Mouse (Mus musculus): ENCODE measurements around the gene Slc22a4. TPM values are rescaled to one million over a fixed set of nuclear protein-coding genes. Genes with fewer than 3 reads are reported as not detected.
"Not testable (repeated sequence)": the region's sequence is repeated elsewhere in the genome, so short reads cannot be mapped to it uniquely, and the experiment has no call there.

The Slc22a4 gene
- polyA plus RNA-seq, 1 experiment = 18.9 TPM

GRCm38 (mm10) chr11:53958176-53958575 lies 69.7 kb downstream of the Slc22a4 start:
- H3K36me3 ChIP-seq (ENCODE audit: control insufficient read depth, insufficient read depth, low read length) = peaks cover 13% of the 10 kb centered on the region
- H3K4me1 ChIP-seq (ENCODE audit: control insufficient read depth, insufficient read depth, insufficient read length, low read length); H3K27ac ChIP-seq (ENCODE audit: insufficient read depth, low read depth, low read length); H3K4me3 ChIP-seq (ENCODE audit: low read depth, low read length); H3K27me3 ChIP-seq (ENCODE audit: control insufficient read depth, insufficient read depth, low read length): not testable (repeated sequence)
- peak; percentile 27; the same call in 1 of the 2 replicates for TF ChIP-seq CTCF (IDR thresholded peaks at IDR 0.05; ENCODE audit: extremely low read depth, insufficient read length, insufficient replicate concordance, low read depth, low read length)
- WGBS = 62% methylated on average over 4 of the region's 4 CpGs

- Histone ChIP-seq H3K27me3 (ENCODE audit: control insufficient read depth, insufficient read depth, low read length) (no peaks in the 10 kb centered on the region), H3K36me3 (ENCODE audit: control insufficient read depth, insufficient read depth, low read length) (peaks cover 18% of the 10 kb centered on the region), H3K4me1 (ENCODE audit: control insufficient read depth, insufficient read depth, insufficient read length, low read length) (0 out of 2 replicates have a peak, but pooled peaks cover 3% of the 10 kb centered on the region), H3K4me3 (ENCODE audit: low read depth, low read length) (no peak overlapping the region), H3K27ac (ENCODE audit: insufficient read depth, low read depth, low read length) (no peak overlapping the region)
- 87% methylated on average over 1 of the region's 1 CpGs for WGBS
- no peak for TF ChIP-seq CTCF (IDR thresholded peaks at IDR 0.05; ENCODE audit: extremely low read depth, insufficient read length, insufficient replicate concordance, low read depth, low read length)
These were observed 71.3 kb downstream of the Slc22a4 start for GRCm38 (mm10) chr11:53956636-53957035.

GRCm38 (mm10) chr11:53954653-53955052 lies 73.2 kb downstream of the Slc22a4 start:
- H3K4me3 ChIP-seq (ENCODE audit: low read depth, low read length) = no peak overlapping the region
- H3K27me3 ChIP-seq (ENCODE audit: control insufficient read depth, insufficient read depth, low read length) = no peaks in the 10 kb centered on the region
- H3K27ac ChIP-seq (ENCODE audit: insufficient read depth, low read depth, low read length) = no peak overlapping the region
- WGBS = 90% methylated on average over 3 of the region's 3 CpGs
- peaks cover 22% of the 10 kb centered on the region for H3K36me3 ChIP-seq (ENCODE audit: control insufficient read depth, insufficient read depth, low read length)
- TF ChIP-seq CTCF (IDR thresholded peaks at IDR 0.05; ENCODE audit: extremely low read depth, insufficient read length, insufficient replicate concordance, low read depth, low read length) (no peak), POLR2A (IDR thresholded peaks at IDR 0.05; ENCODE audit: low read depth, low read length) (no peak)
- H3K4me1 ChIP-seq (ENCODE audit: control insufficient read depth, insufficient read depth, insufficient read length, low read length) = no peaks in the 10 kb centered on the region

- peaks cover 12% of the 10 kb centered on the region for H3K36me3 ChIP-seq (ENCODE audit: control insufficient read depth, insufficient read depth, low read length)
- WGBS = 90% methylated on average over 2 of the region's 3 CpGs
These were observed 77.8 kb downstream of the Slc22a4 start for GRCm38 (mm10) chr11:53950133-53950532.

More at GRCm38 (mm10) chr11:53950133-53950532, 77.8 kb downstream of the Slc22a4 start:
- H3K4me1 ChIP-seq (ENCODE audit: control insufficient read depth, insufficient read depth, insufficient read length, low read length); H3K27me3 ChIP-seq (ENCODE audit: control insufficient read depth, insufficient read depth, low read length); H3K4me3 ChIP-seq (ENCODE audit: low read depth, low read length); H3K27ac ChIP-seq (ENCODE audit: insufficient read depth, low read depth, low read length): not testable (repeated sequence)

Other genes with a start within 250 kb of the Slc22a4 start
- gene Gm12216, start 168.8 kb downstream of the Slc22a4 start, polyA plus RNA-seq (2012; rRNA removed) = 5.8 and 12.4 TPM in 2 replicates
- gene Slc22a5, start 136.4 kb downstream of the Slc22a4 start, polyA plus RNA-seq (2012; rRNA removed) = 22.1 and 44.2 TPM in 2 replicates
- 3.6 and 7.6 TPM in 2 replicates for gene Slc22a21, start 47.8 kb downstream of the Slc22a4 start, polyA plus RNA-seq (2012; rRNA removed)
- 15.6 and 16.6 TPM in 2 replicates for gene Pdlim4, start 40.9 kb upstream of the Slc22a4 start, polyA plus RNA-seq (2012; rRNA removed)
- gene P4ha2, start 72.0 kb upstream of the Slc22a4 start, polyA plus RNA-seq (2012; rRNA removed) = 1.5 and 1.8 TPM in 2 replicates
- 0.13 and 0.22 TPM in 2 replicates for gene Csf2, start 221.6 kb upstream of the Slc22a4 start, polyA plus RNA-seq (2012; rRNA removed)
- not detected in 2 replicates for gene Il3, start 239.2 kb upstream of the Slc22a4 start, polyA plus RNA-seq (2012; rRNA removed)